Mouse (Mus musculus) liver, adult (tissue): ENCODE results near the gene Ruvbl1.

Experiments used
- GATA4 ChIP-seq: IDR thresholded peaks from 2 replicates; pipeline ENCODE4 v1.6.1; 2014; ENCODE audit warnings: mild to moderate bottlenecking, low read length; ENCODE audit not compliant: insufficient replicate concordance

Ruvbl1 gene

GRCm38 (mm10) chr6:88465181-88465920 is at the start of gene Ruvbl1:
Ruvbl1 (plus strand) TSS chr6:88465409.
- TF ChIP-seq GATA4 = peak; percentile 8; the same call in 1 of the 2 replicates

GRCm38 (mm10) chr6:88416130-88416758 is 49.0 kb upstream of the Ruvbl1 start:
- TF ChIP-seq GATA4 = no peak

GRCm38 (mm10) chr6:88431202-88431601 is 34.0 kb upstream of the Ruvbl1 start:
- no peak for TF ChIP-seq GATA4

GRCm38 (mm10) chr6:88435609-88436008 is 29.6 kb upstream of the Ruvbl1 start:
- TF ChIP-seq GATA4 = no peak

- TF ChIP-seq GATA4 = no peak
These were observed 26.2 kb upstream of the Ruvbl1 start for GRCm38 (mm10) chr6:88439056-88439455.

GRCm38 (mm10) chr6:88442551-88442950 is 22.7 kb upstream of the Ruvbl1 start:
- no peak for TF ChIP-seq GATA4

GRCm38 (mm10) chr6:88443446-88443845 is 21.8 kb upstream of the Ruvbl1 start:
- TF ChIP-seq GATA4 = no peak

GRCm38 (mm10) chr6:88444076-88444750 is 21.0 kb upstream of the Ruvbl1 start:
- no peak for TF ChIP-seq GATA4

GRCm38 (mm10) chr6:88445661-88446060 is 19.5 kb upstream of the Ruvbl1 start:
- no peak for TF ChIP-seq GATA4

- TF ChIP-seq GATA4 = no peak
These were observed 18.9 kb upstream of the Ruvbl1 start, which contains the start of gene Eefsec for GRCm38 (mm10) chr6:88446063-88447002. Eefsec (minus strand) TSS chr6:88446539.

GRCm38 (mm10) chr6:88447454-88447853 is 17.8 kb upstream of the Ruvbl1 start:
- no peak for TF ChIP-seq GATA4

- TF ChIP-seq GATA4 = no peak
These were observed 10.7 kb upstream of the Ruvbl1 start for GRCm38 (mm10) chr6:88454545-88454944.

- no peak for TF ChIP-seq GATA4
These were observed 4.7 kb downstream of the Ruvbl1 start for GRCm38 (mm10) chr6:88469878-88470277.

GRCm38 (mm10) chr6:88480421-88480820 is 15.2 kb downstream of the Ruvbl1 start:
- no peak for TF ChIP-seq GATA4

- TF ChIP-seq GATA4 = no peak
These were observed 17.9 kb downstream of the Ruvbl1 start for GRCm38 (mm10) chr6:88483111-88483510.
